Mouse (Mus musculus): ENCODE measurements around the gene Fshr.
"Not testable (repeated sequence)": the region's sequence is repeated elsewhere in the genome, so short reads cannot be mapped to it uniquely, and the experiment has no call there.

Gene Fshr

DNA sequence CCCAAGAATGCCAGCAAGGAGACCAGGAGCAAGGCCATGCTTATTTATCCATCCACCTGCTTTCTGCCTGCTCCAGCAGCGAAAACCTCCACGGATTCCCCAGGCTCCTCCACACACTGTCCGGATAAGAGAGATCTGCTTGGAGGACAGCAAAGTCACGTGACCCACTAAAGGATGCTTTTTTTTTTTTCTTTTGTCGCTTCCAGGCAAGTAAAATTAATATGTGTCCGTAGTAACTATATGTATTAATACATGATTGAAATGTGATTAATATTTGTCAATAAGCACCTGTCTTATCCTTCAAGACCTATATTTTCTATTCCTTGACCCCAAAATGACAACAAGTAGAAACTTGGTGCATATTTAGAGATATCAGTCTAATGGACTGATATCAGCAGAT lies at the start of gene Fshr:
TSS of gene Fshr (minus strand) at position 101 of the 400 bp plus-strand sequence.
- in situ Hi-C loops (cut with MboI; ENCODE audit: low pct_unique_long_range_greater_than_20kb in 1 of 2, low sequenced_read_pairs in 2 of 2, unreplicated experiment in 1 of 2) = no loop called here

DNA sequence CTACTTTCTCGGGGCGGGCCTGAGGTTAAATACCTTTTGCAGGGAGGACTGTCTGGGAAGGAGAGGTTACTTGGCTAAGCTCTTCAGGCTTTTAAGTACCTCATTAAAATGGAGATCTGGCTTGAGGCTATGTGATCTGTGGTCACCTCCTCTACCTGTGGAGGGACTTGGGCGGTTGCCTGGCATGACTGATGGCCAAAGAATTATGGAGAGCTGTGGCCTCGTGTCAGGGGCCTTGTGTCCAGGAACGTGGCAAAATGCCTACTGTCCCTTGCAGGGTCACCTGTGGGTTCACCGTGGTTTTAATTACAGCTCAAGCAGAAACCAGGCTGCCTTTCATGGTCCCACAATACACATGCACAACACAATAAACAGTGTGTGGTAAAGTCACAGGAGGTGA lies 1.7 kb upstream of the Fshr start:
- in situ Hi-C loops (cut with MboI; ENCODE audit: low pct_unique_long_range_greater_than_20kb in 1 of 2, low sequenced_read_pairs in 2 of 2, unreplicated experiment in 1 of 2) = no loop called here

DNA sequence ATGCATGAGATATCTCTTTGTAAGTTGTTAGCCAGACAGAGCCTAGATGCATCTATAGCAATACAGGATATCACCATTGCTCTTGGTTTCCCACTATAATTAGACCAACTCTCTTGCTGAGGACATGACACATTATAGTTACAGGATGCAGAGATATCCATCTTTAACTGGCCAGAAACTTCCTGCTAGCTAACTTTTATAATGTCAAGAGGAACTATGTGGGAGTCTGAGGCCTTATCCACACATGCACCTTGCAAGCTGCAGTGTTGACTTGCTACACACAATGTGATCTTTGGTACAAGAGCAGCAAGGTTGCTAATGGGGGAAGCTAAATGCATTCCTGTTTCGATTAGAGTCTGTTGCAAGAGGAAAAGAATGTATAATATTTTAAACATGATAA lies 26.9 kb downstream of the Fshr start:
- in situ Hi-C loops (cut with MboI; ENCODE audit: low pct_unique_long_range_greater_than_20kb in 1 of 2, low sequenced_read_pairs in 2 of 2, unreplicated experiment in 1 of 2) = no loop called here

DNA sequence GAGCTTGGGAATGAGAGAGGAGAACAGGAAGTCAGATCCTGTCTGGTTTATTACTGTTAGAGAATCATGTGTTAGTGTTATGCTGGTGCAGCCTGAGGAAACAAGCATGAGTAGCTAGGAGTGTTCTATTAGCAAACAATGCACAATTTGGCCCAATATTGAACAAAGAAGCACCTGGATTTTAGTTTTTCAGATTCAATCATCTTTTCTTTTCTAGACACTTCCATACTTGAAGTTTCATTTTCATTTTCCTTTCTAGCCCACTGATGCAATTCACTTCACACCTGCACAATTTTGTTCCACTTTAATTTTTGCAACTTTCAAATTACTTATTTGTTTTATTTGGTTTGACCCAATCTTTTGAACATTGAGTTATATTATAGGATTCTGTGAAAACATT lies 35.7 kb downstream of the Fshr start:
- in situ Hi-C loops (cut with MboI; ENCODE audit: low pct_unique_long_range_greater_than_20kb in 1 of 2, low sequenced_read_pairs in 2 of 2, unreplicated experiment in 1 of 2) = no loop called here

DNA sequence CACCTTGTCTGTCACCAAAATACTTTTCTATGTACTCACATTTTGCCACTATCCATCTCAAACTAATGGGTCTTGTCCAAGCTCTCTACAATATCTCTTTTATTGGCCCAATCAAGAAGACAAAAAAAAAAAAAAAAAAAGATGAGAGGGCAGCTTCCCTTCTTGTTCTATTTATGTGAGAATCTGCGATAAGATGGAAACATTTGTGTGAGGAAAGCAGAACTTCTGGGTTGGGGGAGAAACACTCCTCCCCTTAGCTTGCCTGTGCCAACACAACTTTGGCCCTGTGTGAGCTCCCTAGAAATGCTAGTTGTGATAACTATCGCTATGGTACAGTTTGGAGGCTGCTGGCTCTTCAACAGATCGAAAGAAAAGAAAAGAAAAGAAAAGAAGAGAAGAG lies 38.0 kb downstream of the Fshr start:
- in situ Hi-C loops (cut with MboI; ENCODE audit: low pct_unique_long_range_greater_than_20kb in 1 of 2, low sequenced_read_pairs in 2 of 2, unreplicated experiment in 1 of 2) = no loop called here

DNA sequence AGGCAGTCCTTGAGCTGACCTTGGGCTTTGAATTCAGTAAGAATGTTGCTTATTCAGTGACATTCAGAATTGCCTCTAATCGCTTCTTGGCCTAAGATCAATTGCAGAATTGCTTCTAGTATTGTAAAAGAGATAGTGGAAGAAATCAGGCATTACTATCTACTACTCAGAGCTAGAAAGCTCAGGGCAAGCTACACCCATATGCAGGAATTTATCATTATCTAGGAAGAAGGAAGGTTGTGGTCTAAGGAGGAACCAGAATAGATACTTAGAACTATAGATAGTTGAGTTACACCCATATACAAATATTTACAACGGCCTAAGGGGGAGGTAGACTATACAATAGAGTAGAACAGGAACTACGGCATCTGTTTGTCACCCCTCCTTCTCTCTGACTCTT lies 41.1 kb downstream of the Fshr start:
- in situ Hi-C loops (cut with MboI; ENCODE audit: low pct_unique_long_range_greater_than_20kb in 1 of 2, low sequenced_read_pairs in 2 of 2, unreplicated experiment in 1 of 2) = not testable (repeated sequence)

DNA sequence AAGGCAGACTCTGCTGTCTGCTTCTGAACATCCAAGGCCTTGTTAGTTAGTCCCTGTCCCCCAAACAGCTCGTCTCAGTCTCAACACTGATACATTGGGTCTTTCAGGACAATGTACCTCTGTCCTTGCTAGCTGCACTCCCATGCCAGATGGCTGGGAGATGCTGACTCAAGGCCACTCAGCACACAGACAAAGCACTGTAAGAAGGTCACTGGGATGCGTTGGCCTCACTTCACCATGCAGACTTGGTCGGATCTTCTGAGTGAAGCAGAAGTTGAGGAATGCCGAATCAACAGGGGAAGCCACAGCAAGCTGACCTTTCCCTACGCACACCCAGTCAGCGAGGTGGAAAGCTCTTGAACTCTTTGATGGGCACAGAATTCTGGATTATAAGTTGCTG lies 55.7 kb downstream of the Fshr start:
- in situ Hi-C loops (cut with MboI; ENCODE audit: low pct_unique_long_range_greater_than_20kb in 1 of 2, low sequenced_read_pairs in 2 of 2, unreplicated experiment in 1 of 2) = no loop called here

DNA sequence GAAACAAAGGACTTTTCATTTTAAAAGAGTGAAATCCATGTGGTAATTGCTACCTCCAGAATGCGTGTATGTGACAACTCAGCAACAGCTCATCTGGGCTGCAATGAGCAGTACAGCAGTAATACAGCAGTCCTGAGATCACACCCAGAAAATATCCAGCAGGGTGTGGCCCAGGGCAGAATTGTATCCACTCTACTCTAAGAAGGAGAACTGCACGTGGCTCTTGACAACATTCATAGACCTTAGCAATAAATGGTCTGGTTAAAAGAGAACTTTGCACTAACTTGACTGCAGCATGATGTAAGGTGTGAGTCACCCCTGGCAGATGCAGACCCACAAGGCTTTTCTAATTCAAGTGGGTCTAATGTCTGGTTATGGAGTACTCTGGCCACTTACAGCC lies 80.5 kb downstream of the Fshr start:
- in situ Hi-C loops (cut with MboI; ENCODE audit: low pct_unique_long_range_greater_than_20kb in 1 of 2, low sequenced_read_pairs in 2 of 2, unreplicated experiment in 1 of 2) = no loop called here

DNA sequence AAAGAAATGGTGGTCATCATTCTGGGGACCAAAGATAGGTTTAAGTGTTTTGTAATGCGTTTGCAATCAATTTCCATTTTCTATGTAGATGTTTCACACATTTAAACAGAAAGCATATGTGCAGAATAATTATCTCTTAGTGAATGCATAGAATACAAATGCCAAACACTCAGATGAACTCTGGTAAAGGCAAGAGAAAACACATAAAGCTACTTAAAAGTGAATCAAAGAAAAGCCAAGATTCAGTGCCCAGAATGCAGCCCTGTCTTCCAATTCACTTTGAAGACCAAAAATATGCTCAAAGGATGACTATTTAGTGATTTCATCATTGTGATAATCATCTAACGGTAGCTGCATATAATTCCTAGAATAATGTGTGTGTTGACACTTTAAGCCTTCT lies 81.2 kb downstream of the Fshr start:
- in situ Hi-C loops (cut with MboI; ENCODE audit: low pct_unique_long_range_greater_than_20kb in 1 of 2, low sequenced_read_pairs in 2 of 2, unreplicated experiment in 1 of 2) = no loop called here

DNA sequence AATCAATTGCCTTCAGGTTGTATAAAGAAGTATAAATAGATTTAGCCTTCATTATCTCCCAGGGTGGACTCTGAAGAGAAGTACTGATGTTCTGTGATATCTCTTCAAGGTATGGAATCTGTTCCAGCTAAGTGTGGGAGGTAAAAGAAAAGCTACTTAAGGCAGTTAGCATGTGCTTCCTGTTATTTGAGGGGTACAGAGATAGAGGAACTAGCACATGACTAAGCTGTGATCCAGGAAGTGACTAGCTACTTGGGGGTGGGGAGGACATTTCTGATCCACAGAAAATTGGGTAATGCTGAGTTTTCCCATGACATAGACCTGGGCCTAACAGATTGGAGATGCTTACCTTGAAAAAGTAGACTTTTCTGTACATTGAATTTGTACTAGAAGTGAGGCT lies 86.5 kb downstream of the Fshr start:
- in situ Hi-C loops (cut with MboI; ENCODE audit: low pct_unique_long_range_greater_than_20kb in 1 of 2, low sequenced_read_pairs in 2 of 2, unreplicated experiment in 1 of 2) = no loop called here

DNA sequence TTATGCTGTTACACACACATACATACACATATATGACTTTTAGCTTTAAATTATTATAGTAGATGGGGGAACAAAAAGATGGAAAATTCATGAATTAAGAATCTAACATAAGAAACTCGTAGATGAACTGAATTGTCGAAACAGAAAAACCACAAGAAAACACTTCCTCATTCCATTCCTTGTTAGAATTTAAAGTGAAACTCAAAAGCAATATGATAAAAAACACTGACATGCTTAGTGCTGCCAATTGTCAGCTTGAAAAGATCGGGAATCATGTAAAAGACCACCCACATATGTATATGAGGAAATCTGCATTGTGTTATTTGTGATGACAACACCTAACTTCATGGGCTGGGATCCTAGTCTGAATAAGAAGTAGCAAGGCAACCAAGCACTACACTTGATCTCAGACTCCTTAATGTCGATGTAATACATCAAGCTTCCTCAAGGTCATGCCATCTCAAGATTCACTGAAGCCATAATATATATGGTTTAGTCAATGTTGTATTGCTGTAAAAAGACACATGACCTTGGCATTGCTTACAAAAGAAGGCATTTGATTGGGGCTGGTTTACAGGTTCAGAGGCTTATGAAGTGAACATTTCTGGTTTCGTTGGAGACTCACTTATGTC lies 99.6 kb downstream of the Fshr start:
- in situ Hi-C loops (cut with MboI; ENCODE audit: low pct_unique_long_range_greater_than_20kb in 1 of 2, low sequenced_read_pairs in 2 of 2, unreplicated experiment in 1 of 2) = no loop called here

DNA sequence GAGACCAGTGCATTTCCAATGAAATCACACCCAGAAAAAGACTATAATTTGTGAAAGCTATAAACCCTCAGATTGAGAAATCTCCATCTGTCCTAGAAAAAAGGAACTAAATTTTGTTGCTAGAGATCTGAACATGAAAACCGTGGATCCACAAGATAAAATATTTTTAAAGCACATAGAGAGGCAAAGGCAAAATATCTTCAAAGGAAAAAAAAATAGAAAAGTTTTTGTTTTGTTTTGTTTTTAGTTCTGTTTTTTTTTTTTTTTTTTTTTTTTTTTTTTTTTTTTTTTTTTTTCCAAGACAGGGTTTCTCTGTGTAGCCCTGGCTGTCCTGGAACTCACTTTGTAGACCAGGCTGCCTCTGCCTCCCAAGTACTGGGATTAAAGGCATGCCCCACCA lies 100.7 kb downstream of the Fshr start:
- in situ Hi-C loops (cut with MboI; ENCODE audit: low pct_unique_long_range_greater_than_20kb in 1 of 2, low sequenced_read_pairs in 2 of 2, unreplicated experiment in 1 of 2) = not testable (repeated sequence)

DNA sequence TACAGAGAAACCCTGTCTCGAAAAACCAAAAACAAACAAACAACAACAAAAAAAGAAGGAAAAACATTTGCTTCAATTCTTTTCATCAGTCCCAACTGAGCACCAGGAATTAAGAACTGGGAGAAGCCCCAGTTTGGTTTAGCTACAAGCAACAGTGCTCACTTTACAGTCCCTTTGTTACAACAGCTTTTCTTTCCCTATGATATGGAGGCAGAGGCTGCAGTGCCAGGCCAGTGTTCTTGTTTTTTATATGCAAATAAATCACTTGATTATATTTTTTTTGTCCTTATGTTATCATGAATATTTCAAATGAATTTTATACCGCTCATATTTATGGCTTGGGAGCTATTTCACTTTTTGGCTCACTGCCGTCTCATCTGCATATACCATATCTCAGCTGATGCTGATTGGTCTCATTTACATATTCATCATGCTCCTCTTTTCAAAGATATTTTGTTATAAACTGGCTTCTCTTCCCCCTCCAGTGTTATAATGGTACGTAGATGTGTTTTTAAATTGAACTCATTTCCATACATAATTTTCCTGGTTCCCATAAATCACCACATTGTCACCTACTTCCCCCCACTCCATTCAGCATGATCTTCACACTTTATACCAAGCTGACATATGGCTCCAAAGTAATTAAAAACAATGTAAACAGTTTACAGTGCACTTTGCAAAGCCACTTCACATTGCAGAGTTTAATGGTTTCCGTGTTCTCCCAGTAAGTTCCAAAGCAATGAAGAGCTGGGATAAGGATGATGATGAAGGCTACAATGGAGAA lies 110.6 kb downstream of the Fshr start:
- in situ Hi-C loops (cut with MboI; ENCODE audit: low pct_unique_long_range_greater_than_20kb in 1 of 2, low sequenced_read_pairs in 2 of 2, unreplicated experiment in 1 of 2) = no loop called here

DNA sequence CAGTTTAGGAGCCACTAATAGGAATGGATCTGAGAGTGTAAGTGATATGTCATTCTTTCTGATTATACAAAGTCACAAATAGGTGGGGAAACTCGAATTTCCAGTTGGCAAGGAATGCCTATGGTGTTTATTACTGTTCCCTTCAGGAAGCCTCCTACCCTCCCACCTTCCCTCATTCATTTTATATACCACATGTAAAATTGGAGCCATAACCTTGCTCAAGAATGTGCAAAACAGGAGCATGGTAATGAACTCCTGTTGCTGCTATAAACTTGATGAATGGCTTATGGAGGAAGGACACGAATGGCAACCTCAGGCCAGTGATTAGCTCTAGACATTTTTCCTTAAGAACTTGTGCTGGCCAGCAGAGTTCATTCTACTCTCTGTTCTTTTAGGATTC lies 117.6 kb downstream of the Fshr start:
- in situ Hi-C loops (cut with MboI; ENCODE audit: low pct_unique_long_range_greater_than_20kb in 1 of 2, low sequenced_read_pairs in 2 of 2, unreplicated experiment in 1 of 2) = no loop called here

DNA sequence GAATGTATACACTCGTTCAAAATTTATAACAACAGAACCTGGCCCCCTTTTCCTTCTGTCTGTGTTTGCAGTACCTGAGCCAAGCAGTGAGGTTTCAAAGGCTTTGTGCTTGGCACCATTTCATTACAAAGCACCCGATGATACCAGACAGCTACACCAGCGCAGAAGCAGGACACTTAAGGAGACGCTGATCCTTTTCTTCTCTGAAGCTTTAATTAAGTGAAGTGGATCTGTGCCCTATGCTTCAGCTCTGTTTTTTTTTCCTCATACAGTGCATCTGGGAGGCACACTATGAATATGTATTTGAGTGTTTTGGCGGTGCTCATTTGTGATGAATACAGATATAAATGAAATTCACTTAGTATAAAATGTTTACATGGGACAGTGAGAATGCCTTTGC lies 120.8 kb downstream of the Fshr start:
- in situ Hi-C loops (cut with MboI; ENCODE audit: low pct_unique_long_range_greater_than_20kb in 1 of 2, low sequenced_read_pairs in 2 of 2, unreplicated experiment in 1 of 2) = no loop called here

DNA sequence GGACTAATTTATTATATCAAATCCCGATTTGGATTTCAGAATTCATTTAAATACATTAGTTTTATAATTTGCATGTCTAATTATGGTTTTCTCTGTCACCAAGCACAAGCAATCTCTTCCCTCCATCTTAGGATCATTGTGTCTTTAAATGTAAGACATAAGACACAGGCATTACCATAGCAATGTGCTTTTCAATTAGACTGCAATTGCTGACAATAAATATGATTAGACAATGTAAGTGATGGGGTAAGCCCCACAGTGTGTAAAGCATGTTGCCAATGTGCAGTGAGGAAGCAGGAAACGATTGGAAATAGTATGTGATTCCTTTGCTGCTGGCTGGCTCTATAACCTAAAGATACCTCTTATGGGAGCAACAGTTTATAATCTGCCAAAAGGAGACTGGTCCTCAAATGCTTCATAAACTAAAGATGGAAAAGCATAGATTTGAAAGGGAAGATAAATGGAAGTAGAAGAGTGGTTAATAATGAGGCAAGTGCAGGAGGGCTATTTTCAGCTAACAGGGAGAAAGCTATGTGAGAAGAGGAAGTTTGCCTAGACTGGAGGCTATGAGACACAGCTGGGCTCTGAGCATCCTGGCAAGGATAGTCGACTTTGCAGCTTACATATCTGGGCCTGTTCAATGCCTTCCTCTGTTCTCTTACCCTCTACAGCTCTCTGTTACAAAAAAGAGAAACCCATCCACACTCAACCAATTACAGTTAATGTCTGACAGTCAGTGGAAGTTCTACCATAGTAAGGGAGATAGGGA lies 136.0 kb downstream of the Fshr start:
- in situ Hi-C loops (cut with MboI; ENCODE audit: low pct_unique_long_range_greater_than_20kb in 1 of 2, low sequenced_read_pairs in 2 of 2, unreplicated experiment in 1 of 2) = no loop called here

DNA sequence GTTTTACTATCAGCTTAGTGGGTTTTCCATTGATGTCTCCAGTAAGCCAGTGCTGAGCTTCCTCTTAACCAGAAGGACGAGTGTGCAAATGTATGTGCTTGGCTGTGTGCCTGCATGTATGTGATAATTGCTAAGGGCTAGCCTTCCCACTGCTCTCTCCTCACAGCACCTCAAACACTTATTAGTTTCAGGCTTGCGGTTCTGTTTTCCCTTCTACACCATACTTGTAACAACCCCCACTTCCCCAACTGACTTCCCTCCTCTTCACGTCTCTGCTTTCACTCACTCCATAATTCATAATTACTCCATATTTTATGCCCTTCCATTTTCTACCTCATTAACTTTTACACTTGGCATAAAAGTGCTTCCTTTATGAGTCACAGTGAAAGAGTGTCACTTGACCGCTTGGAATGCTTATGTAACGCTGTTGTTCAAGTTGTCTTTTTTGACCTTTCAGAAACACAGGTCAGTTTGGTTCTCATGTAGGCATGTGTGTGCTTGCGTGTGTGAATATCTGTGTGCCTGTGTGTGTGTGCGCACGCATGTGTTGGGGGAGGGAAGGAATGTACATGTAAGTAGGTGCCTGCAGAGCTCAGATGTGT lies 138.0 kb downstream of the Fshr start:
- in situ Hi-C loops (cut with MboI; ENCODE audit: low pct_unique_long_range_greater_than_20kb in 1 of 2, low sequenced_read_pairs in 2 of 2, unreplicated experiment in 1 of 2) = no loop called here

DNA sequence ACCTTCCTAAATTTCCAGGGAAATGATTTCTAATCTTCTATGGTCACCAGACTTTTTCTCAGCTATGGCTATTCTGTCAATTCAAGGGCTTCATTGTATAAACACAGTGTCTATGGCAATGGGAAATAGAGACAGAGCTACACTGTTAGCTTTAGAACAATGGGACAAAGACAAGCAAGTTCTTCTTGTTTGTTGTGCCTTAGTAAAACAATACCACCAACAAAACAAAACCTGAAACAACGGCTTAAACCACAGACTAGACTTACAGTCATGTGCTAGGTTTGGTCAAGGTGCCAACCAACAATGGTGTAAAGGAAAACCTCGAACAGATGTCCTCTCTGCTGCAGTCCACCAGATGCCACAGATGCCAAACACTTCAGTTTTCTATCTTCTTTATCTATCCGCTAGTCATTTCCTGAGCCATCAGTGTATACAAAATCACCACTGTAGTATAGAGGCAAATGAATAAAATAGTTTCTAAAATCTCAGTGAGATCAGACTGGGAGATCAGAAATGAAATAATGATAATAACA lies 149.4 kb downstream of the Fshr start:
- in situ Hi-C loops (cut with MboI; ENCODE audit: low pct_unique_long_range_greater_than_20kb in 1 of 2, low sequenced_read_pairs in 2 of 2, unreplicated experiment in 1 of 2) = no loop called here

DNA sequence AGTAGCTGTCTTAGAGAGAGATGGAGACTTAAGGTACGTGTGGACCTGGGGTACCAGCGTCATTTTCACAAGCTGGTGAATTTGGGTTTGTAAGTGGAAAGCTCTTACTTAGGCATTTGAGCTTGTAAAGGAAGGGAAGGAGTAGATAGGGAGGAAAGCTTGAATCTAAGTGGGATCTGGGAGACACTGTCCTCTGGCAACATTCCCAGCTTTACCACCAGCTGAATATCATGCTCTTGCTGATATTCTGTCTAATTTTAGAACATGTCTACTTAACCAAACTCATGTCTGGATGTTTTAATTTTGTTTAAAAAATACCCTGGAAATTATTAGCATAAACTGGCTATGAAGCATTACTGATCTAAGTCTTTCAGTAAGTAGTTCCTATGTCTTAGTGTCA lies 151.4 kb downstream of the Fshr start:
- in situ Hi-C loops (cut with MboI; ENCODE audit: low pct_unique_long_range_greater_than_20kb in 1 of 2, low sequenced_read_pairs in 2 of 2, unreplicated experiment in 1 of 2) = no loop called here
